Mouse (Mus musculus): Measurements from ENCODE around the gene Rps27.

DNA sequence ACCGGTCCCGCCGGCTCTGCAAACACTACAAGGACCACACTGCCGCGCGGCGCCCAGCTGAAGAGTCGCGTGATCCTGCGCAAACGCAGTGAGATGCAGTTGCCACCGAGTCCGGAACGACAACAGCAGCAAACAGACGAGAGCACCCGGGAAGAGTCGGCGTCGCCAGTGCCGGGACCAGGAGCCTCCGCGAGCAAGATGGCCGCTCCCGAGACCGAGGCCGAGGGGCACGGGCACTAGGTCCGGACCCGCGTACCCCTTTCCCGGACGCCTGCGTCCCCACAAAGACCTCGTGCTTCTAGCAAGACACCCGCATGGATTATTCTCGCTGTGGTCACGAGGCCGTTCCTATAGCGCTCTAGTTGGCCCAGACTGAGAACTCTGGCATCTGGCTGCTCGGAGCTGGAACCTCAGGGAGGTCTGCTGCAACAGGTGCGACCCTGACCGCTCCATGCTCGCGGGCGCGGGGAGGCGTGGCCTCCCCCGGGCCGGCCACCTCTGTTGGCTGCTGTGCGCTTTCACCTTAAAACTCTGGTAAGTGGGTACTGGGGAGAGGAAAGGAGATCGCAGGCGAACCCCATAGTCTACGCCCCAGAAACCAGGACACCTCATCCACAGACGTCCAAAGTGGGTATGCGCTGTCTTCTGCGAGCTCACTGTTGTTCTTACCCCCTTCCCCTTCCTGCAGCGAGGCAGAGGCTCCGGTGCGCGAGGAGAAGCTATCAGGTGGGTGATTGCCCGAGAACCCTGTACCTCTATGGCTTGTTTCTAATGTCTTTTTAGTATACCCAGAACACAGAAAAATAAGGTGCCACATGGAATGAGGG is 18.3 kb upstream of the Rps27 start, which contains the start of gene Jtb:
- TF ChIP-seq GATA1 (IDR thresholded peaks at IDR 0.05; ENCODE audit: low read length) (no peak), TAL1 (IDR thresholded peaks at IDR 0.05; ENCODE audit: low read length) (no peak)

All from erythroblast, embryonic 14.5 days (primary cell).